Mouse (Mus musculus): Measurements from ENCODE around the gene Hoxb6.

DNA sequence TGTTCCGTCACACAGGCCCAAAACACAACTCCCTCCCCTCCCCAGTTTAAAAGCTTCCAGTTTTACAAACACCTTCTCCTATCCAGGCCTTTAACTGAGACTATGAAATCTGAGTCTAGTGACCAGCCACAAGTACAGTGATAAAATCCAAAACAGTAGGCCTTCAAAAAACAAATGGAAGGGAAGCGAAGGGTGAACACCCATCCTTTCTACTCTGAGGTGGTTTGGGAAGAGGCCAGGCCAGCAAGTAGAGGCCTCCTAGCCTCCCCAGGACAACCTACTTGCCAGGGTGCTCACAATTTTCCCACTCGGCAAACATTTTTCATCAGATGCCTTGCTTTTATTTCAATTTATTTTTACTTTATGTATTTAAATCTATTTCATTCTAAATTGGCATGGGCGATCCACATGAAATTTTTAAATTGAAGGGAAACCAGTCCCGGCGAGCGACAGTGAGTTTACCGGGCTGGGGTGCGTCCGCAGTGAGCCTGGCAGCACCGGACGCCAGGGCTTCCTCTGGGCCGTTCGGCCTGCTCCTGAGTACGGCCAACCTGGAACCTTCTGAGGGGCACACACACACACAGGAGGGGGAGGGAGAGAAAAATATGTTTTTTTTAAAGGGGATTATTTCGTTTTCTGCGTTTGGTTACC is 1.4 kb upstream of the Hoxb6 start:
- TF ChIP-seq POLR2A (IDR thresholded peaks at IDR 0.05; ENCODE audit: extremely low read depth, insufficient read depth, low read length) = no peak
- TF ChIP-seq CTCF (IDR thresholded peaks at IDR 0.05; ENCODE audit: low read depth, low read length) = no peak

Measured in liver, adult 2 months (tissue).